Comparison of ENCODE assay signal across 25 mouse cellular contexts in genomic region chrX:6854136-6854535, GRCm38 (mm10).
"Had no signal": no experiment of that assay in that cellular context is flagged by ENCODE, and none has a peak within 500 bp of the region (broad histone marks: within the 10 kb centered on the region; RNA-seq: fewer than 3 reads in every experiment).

No protein-coding gene starts in this region.

- DNase-seq: gastrocnemius, postnatal 10 days; gastrocnemius, postnatal 25 days; heart, adult 11 months; heart, adult 2 months; heart, postnatal 14 days; heart, postnatal 36 days; kidney, adult 18-20 months; kidney, adult 8-10 months; kidney, postnatal 14 days; kidney, postnatal 36 days; liver; liver, embryonic 13.5 days had no signal

- H3K36me3 ChIP-seq: heart, embryonic 13.5 days; heart, embryonic 15.5 days; hindbrain, embryonic 13.5 days; hindbrain, embryonic 15.5 days; intestine, embryonic 15.5 days; limb, embryonic 10.5 days; limb, embryonic 12.5 days; liver, embryonic 13.5 days had no signal

- H3K27ac ChIP-seq: heart, adult 2 months; heart, embryonic 13.5 days; heart, embryonic 15.5 days; hindbrain, embryonic 13.5 days; hindbrain, embryonic 15.5 days; hindbrain, postnatal 0 days; intestine, embryonic 15.5 days; layer of hippocampus, adult 2 months; left cerebral cortex, adult 2 months; limb, embryonic 10.5 days; limb, embryonic 12.5 days; liver, embryonic 13.5 days had no signal

- H3K9me3 ChIP-seq: heart, embryonic 13.5 days; heart, embryonic 15.5 days; hindbrain, embryonic 13.5 days; hindbrain, embryonic 15.5 days; intestine, embryonic 15.5 days; limb, embryonic 10.5 days; limb, embryonic 12.5 days; liver, embryonic 13.5 days had no signal

- H3K4me3 ChIP-seq: heart, adult 2 months; heart, embryonic 13.5 days; heart, embryonic 15.5 days; hindbrain, embryonic 13.5 days; hindbrain, embryonic 15.5 days; intestine, embryonic 15.5 days; layer of hippocampus, adult 2 months; left cerebral cortex, adult 2 months; limb, embryonic 10.5 days; limb, embryonic 12.5 days; liver, embryonic 13.5 days had no signal

- ATAC-seq: hindbrain, postnatal 0 days; intestine, embryonic 15.5 days; intestine, postnatal 0 days had no signal

- H3K9ac ChIP-seq: heart, embryonic 13.5 days; heart, embryonic 15.5 days; hindbrain, embryonic 13.5 days; hindbrain, embryonic 15.5 days; intestine, embryonic 15.5 days; limb, embryonic 12.5 days; liver, embryonic 13.5 days had no signal

- H3K4me1 ChIP-seq: heart, embryonic 13.5 days; heart, embryonic 15.5 days; hindbrain, embryonic 13.5 days; hindbrain, embryonic 15.5 days; intestine, embryonic 15.5 days; limb, embryonic 10.5 days; limb, embryonic 12.5 days; liver, embryonic 13.5 days had no signal

- H3K4me2 ChIP-seq: heart, embryonic 11.5 days; heart, embryonic 13.5 days; heart, embryonic 15.5 days; hindbrain, embryonic 13.5 days; hindbrain, embryonic 15.5 days; intestine, embryonic 15.5 days; limb, embryonic 12.5 days; liver, embryonic 11.5 days; liver, embryonic 13.5 days had no signal

- H3K27me3 ChIP-seq: heart, embryonic 13.5 days; heart, embryonic 15.5 days; hindbrain, embryonic 13.5 days; hindbrain, embryonic 15.5 days; intestine, embryonic 15.5 days; limb, embryonic 12.5 days; liver, embryonic 13.5 days had no signal
